Mouse (Mus musculus) T-cell, adult 2 months (primary cell): ENCODE data around the gene Ugt1a6b.
"Not testable (repeated sequence)": the region's sequence is repeated elsewhere in the genome, so short reads cannot be mapped to it uniquely, and the experiment has no call there.

Experiments
- DNase-seq: peaks from one replicate; pipeline ENCODE4 v3.0.0; 2022; ENCODE audit warnings: low spot score

Gene Ugt1a6b

DNA sequence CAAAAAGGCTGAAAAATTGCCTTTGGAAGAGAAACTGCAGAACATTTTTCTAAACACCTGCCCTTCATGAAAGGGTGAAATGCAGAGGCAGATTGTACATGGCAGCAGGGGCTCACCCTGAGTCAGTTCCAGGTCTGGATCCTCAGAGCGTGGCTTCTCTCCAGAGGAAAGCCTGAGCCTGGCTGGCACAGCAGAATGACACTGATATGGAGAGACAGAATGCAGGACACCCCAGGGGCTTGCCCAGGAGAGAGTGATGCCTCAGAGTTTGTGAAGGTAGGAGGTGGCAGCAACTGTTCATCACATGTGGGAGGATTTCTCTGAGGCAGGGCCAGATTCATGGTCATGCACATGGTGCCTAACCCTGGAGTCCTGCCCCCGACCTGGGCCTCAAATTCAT is 96.9 kb downstream of the Ugt1a6b start:
- DNase-seq, result no peak

- no peak for DNase-seq
These were observed 97.4 kb downstream of the Ugt1a6b start, which contains the start of gene Ugt1a2 for GRCm38 (mm10) chr1:88200456-88200855. Ugt1a2 (plus strand) TSS chr1:88200601.

DNA sequence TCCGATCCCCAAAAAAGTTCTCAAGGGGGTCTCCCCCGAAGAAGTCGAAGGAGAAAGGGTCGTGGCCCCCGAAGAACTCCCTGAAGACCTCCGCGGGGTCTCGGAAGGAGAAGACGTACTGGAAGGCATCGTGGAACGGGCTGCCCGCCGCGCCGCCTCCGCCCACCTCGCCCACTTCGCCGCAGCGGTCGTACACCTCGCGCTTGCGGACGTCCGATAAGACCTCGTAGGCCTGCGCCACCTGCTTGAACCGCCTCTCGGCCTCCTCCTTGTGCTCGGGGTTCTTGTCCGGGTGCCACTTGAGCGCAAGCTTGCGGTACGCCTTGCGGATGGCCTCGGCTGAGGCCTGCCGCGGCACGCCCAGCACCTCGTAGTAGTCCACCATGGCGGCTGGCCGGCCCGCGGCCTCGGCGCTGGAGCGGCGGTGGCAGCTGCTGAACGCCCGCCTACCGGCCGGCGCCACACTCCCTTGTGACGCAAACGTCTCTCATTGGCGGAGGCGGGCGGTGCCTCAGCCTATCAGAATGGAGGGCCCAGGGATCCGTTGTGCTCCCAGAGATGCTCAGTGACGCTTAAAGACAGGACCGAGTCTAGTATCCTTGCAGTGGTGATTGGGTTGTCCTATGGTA is 102.4 kb downstream of the Ugt1a6b start, which contains the start of gene Dnajb3:
Gene Dnajb3 (minus strand): TSS at position 489 of the 629 bp plus-strand sequence.
- DNase-seq, result peak; percentile 67

GRCm38 (mm10) chr1:88206843-88207479 is 103.9 kb downstream of the Ugt1a6b start:
- no peak for DNase-seq

- DNase-seq, result no peak
These were observed 108.8 kb downstream of the Ugt1a6b start, which contains the start of gene Ugt1a1 for GRCm38 (mm10) chr1:88211812-88212211. Ugt1a1 (plus strand) TSS chr1:88211959.

GRCm38 (mm10) chr1:88212341-88213045 is 109.4 kb downstream of the Ugt1a6b start:
- no peak for DNase-seq

GRCm38 (mm10) chr1:88213061-88213460 is 110.0 kb downstream of the Ugt1a6b start:
- DNase-seq, result no peak

DNA sequence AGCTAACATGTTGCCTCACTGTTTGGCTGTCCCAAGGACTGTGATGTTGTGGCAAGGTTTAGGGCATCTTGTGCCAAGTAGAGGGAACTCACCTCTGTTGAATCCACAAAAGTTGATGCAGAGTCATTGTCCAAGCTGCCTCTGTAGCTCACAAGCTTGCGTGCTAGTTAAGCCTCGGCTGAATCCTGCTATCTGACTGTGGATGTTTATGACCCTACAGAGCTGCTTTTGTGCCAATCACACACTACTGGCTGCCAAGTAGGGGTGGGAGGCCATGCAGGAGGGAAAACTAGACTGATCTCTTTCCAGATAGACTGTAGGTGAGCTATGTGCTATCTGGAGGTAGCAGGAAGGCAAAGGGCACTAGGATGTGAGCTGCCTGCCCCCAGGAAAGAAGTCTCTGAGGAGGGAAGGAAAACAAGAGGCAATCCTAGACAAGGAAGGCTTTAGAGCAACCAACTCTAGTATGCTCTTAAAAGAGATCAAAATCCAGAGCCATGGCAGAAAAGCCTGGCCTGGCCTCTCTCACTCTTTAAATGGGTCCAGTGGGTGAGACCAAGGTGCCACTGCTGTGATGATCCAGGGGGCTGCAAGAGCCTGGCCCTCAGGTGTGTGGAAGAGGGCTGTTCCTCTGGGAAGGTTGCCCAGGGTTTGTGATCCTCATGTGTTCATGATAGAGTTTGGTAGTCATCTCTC is 110.9 kb downstream of the Ugt1a6b start:
- DNase-seq, result no peak

- DNase-seq, result no peak
These were observed 111.5 kb downstream of the Ugt1a6b start for GRCm38 (mm10) chr1:88214462-88214952.

DNA sequence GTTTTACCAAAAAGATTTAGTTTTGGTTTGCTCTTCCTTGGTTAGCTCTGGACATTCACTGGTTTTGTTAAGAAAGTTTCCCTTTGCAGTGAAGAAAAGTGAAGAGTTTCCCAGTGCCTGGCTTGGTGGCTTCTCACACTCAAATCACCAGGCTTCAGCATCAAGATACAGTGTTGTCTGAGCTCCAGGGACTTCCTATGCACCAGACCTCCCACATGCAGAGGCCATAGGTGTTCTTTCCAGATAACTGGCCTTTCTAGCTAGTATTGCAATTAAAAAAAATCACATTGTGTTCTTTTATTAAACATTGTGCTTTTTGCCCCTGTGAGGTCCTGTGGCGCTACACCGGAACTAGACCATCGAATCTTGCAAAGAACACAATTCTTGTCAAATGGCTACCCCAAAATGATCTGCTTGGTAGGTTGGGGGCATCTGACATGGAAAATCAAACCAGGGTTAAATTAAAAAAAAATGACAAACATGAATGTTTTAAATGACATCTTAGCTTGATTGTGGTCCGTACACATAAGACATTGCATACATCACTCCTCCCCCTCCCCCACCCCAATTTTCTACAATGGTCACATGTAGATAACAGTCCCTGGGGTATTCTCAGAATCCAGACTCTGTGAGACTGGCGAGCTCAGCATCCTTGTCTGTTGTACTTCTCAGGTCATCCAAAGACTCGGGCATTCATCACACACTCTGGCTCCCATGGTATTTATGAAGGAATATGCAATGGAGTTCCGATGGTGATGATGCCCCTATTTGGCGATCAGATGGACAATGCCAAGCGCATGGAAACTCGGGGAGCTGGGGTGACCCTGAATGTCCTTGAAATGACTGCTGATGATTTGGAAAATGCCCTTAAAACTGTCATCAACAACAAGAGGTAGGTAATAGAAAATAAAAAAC is 112.7 kb downstream of the Ugt1a6b start:
- no peak for DNase-seq

GRCm38 (mm10) chr1:88216551-88216950 is 113.5 kb downstream of the Ugt1a6b start:
- DNase-seq, result no peak

DNA sequence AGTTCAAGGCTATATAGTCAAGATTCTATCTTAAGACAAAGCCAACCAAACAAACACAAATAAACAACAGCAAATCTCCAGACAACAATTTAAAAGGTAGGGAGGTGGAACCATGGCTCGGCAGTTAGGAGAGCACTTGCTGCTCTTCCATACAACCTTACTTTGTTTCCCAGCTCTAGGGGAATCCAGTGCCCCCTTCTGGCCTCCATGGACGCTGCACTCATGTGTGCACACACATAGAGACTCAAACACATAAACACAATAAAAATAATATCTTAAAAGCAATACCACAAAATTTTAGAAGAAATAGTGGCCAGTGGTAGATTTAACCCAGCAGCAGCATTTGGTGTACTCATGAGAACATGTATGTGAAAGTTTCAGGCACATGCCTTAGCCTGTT is 114.1 kb downstream of the Ugt1a6b start:
- DNase-seq, result no peak

DNA sequence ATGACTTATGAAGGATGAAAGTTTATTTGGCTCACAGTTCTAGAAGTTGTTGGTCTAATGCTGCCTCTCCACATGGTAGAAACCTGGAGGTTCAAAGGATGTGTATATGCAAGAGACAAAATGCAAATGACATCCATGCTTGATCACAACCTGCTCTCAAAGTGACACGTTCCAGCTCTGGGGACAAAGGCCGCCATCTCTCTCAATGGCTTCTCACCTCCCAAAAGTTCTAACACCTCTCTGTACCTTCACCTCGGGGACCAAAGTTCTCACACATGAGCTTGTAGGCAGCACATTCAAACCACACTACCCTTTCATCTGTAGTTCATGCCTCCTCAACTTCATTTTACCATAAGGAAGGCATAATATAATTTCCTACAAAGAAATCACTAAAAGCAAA is 114.5 kb downstream of the Ugt1a6b start:
- no peak for DNase-seq

GRCm38 (mm10) chr1:88218051-88218450 is 115.0 kb downstream of the Ugt1a6b start:
- no peak for DNase-seq

DNA sequence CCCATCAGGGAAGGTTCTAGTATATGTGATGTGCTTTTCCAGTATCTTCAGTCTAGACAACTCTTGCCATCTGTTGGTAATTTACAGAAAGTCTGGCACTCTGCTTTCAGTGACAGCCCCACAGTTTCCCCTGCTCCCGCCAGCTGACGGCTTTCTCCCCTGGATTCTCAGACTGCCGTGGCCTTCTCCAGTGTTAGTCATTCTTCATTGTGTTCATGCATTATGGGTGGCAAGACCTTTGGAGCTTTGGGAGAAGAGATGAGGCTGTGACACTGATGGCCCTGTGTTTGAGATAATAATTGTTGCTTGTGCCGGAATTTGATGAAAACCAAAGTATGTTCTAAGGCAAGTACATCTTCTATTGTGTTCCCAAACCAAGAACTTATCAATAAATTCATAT is 115.5 kb downstream of the Ugt1a6b start:
- no peak for DNase-seq

- no peak for DNase-seq
These were observed 116.0 kb downstream of the Ugt1a6b start for GRCm38 (mm10) chr1:88219054-88219453.

DNA sequence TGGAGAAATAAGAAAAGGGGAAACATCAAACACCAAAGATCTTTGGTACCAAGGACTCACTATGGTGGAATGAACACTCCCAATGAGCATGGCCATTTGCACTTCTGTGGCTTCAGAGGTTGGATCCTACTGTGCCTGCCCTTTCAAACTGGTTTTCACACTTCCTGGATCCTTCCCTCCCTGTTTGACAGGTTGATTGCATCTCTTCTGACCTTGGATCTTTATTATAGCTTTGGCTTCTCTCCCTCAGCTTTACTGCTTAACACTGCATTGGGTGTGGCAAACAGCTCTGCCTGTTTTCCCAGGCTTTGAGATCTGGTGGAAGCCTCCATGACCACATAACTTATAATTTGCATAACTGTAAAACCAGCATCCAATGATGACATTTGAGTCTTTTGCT is 117.3 kb downstream of the Ugt1a6b start:
- no peak for DNase-seq

DNA sequence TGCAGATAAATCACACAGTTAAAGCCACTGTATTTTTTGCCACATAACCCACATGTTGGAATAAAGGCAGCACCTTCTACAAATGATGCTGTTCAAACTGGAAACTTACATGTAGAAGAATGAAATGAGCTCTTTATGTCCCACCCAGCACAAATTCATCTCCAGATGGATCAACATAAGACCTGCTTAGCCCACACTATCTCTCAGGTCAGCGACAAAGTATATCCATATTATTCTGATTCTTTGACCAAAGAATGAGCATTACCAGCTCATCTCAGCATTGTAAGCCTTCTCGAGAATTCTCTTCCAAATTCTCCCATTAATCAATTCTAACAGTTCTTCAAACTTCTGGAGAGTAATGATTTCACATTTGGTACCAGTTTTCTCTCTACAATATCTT is 119.2 kb downstream of the Ugt1a6b start:
- no peak for DNase-seq

GRCm38 (mm10) chr1:88223011-88223515 is 120.0 kb downstream of the Ugt1a6b start:
- DNase-seq, result not testable (repeated sequence)

GRCm38 (mm10) chr1:88223591-88223990 is 120.5 kb downstream of the Ugt1a6b start:
- no peak for DNase-seq
